15 mouse cellular contexts compared by ENCODE assay signal in genomic region chr12:82245219-82245618, GRCm38 (mm10).
DNase-seq lines count a peak whose midpoint lies in the region; ATAC-seq and TF ChIP-seq lines count a peak whose summit lies in the region.
"Had no signal": no experiment of that assay in that cellular context is flagged by ENCODE, and none has a peak within 500 bp of the region (broad histone marks: within the 10 kb centered on the region; RNA-seq: fewer than 3 reads in every experiment).

No protein-coding gene starts in this region.

- no peak for ATAC-seq in stomach, embryonic 16.5 days (ENCODE audit: insufficient read depth, low FRiP score)
- ATAC-seq in stomach, postnatal 0 days (ENCODE audit: low FRiP score, low TSS enrichment) = no peak
- ATAC-seq in activated CD4-positive, CD25-positive, alpha-beta regulatory T cell, adult 4 months = peak; percentile 93
- no peak for ATAC-seq in liver, embryonic 16.5 days (ENCODE audit: low read depth)
- ATAC-seq: midbrain, embryonic 16.5 days had no signal

- no peak overlapping the region for H3K4me2 ChIP-seq in stomach, embryonic 16.5 days (ENCODE audit: low read depth, low read length)
- H3K4me2 ChIP-seq in stomach, postnatal 0 days (replicated peaks; ENCODE audit: low read depth) = no peak overlapping the region
- H3K4me2 ChIP-seq in liver, embryonic 16.5 days (ENCODE audit: low read depth, low read length) = peak overlapping the region; percentile 9; the same call in 1 of the 2 replicates
- H3K4me2 ChIP-seq: embryonic facial prominence, embryonic 12.5 days; heart, embryonic 12.5 days; stomach, embryonic 15.5 days had no signal

- peak overlapping the region; percentile 39; the same call in 1 of the 2 replicates for H3K9ac ChIP-seq in stomach, embryonic 16.5 days (ENCODE audit: low read length)
- H3K9ac ChIP-seq in stomach, postnatal 0 days (ENCODE audit: low read length) = no peak overlapping the region
- no peak overlapping the region for H3K9ac ChIP-seq in liver, embryonic 16.5 days (ENCODE audit: low read depth, low read length)
- H3K9ac ChIP-seq: embryonic facial prominence, embryonic 12.5 days; heart, embryonic 12.5 days; stomach, embryonic 15.5 days had no signal

- H3K4me1 ChIP-seq in stomach, embryonic 16.5 days (ENCODE audit: control insufficient read depth, insufficient read depth, low read length) = peaks cover 20% of the 10 kb centered on the region
- no peaks in the 10 kb centered on the region for H3K4me1 ChIP-seq in stomach, postnatal 0 days (replicated peaks; ENCODE audit: control insufficient read depth, insufficient read depth)
- H3K4me1 ChIP-seq in liver, embryonic 16.5 days (ENCODE audit: control insufficient read depth, low read depth, low read length) = peaks cover 8% of the 10 kb centered on the region; the same call in 1 of the 2 replicates
- H3K4me1 ChIP-seq: embryonic facial prominence, embryonic 12.5 days; stomach, embryonic 15.5 days had no signal

- no peak for TF ChIP-seq CTCF in stomach, postnatal 0 days (IDR thresholded peaks at IDR 0.05; ENCODE audit: low read depth)

- H3K36me3 ChIP-seq in stomach, embryonic 16.5 days (ENCODE audit: control insufficient read depth, insufficient read depth, low read length) = no peaks in the 10 kb centered on the region
- H3K36me3 ChIP-seq in stomach, postnatal 0 days (ENCODE audit: control insufficient read depth, insufficient read depth, low read length) = no peaks in the 10 kb centered on the region
- H3K36me3 ChIP-seq in liver, embryonic 16.5 days (ENCODE audit: control insufficient read depth, insufficient read depth) = no peaks in the 10 kb centered on the region
- H3K36me3 ChIP-seq: embryonic facial prominence, embryonic 12.5 days; stomach, embryonic 15.5 days had no signal

- H3K27ac ChIP-seq in stomach, embryonic 16.5 days (ENCODE audit: low read length) = peak overlapping the region; percentile 79
- H3K27ac ChIP-seq in stomach, postnatal 0 days (replicated peaks) = no peak overlapping the region
- H3K27ac ChIP-seq in liver, embryonic 16.5 days (ENCODE audit: low read length) = no peak overlapping the region
- H3K27ac ChIP-seq: embryonic facial prominence, embryonic 12.5 days had no signal

- no peak for TF ChIP-seq EP300 in stomach, postnatal 0 days (optimal IDR thresholded peaks at IDR 0.05)

- H3K9me3 ChIP-seq in stomach, embryonic 16.5 days (replicated peaks; ENCODE audit: control insufficient read depth, low read length) = 0 out of 2 replicates have a peak, but pooled peaks cover 3% of the 10 kb centered on the region
- H3K9me3 ChIP-seq in stomach, postnatal 0 days (ENCODE audit: control insufficient read depth, low read length) = no peaks in the 10 kb centered on the region
- H3K9me3 ChIP-seq in liver, embryonic 16.5 days (replicated peaks; ENCODE audit: control insufficient read depth, low read length) = no peaks in the 10 kb centered on the region
- H3K9me3 ChIP-seq: embryonic facial prominence, embryonic 12.5 days; heart, embryonic 12.5 days; stomach, embryonic 15.5 days had no signal

- 72% methylated on average over 6 of the region's 6 CpGs for WGBS in stomach, embryonic 16.5 days
- 78% methylated on average over 6 of the region's 6 CpGs for WGBS in stomach, postnatal 0 days
- 14% methylated on average over 6 of the region's 6 CpGs for WGBS in liver, embryonic 16.5 days (ENCODE audit: insufficient replicate concordance)

- no peaks in the 10 kb centered on the region for H3K27me3 ChIP-seq in stomach, embryonic 16.5 days (ENCODE audit: control insufficient read depth, insufficient read depth, low read length)
- H3K27me3 ChIP-seq in stomach, postnatal 0 days (ENCODE audit: control insufficient read depth, insufficient read depth, low read length) = no peaks in the 10 kb centered on the region
- no peaks in the 10 kb centered on the region for H3K27me3 ChIP-seq in liver, embryonic 16.5 days (ENCODE audit: control insufficient read depth, insufficient read depth, low read depth, low read length)
- H3K27me3 ChIP-seq: embryonic facial prominence, embryonic 12.5 days; heart, embryonic 12.5 days; stomach, embryonic 15.5 days had no signal

- no peak overlapping the region for H3K4me3 ChIP-seq in stomach, embryonic 16.5 days (replicated peaks; ENCODE audit: low read length)
- no peak overlapping the region for H3K4me3 ChIP-seq in stomach, postnatal 0 days (ENCODE audit: low read depth, low read length)
- no peak overlapping the region for H3K4me3 ChIP-seq in liver, embryonic 16.5 days (ENCODE audit: low read depth, low read length)
- H3K4me3 ChIP-seq: embryonic facial prominence, embryonic 12.5 days; heart, embryonic 12.5 days; stomach, embryonic 15.5 days had no signal

- no peak for DNase-seq in stomach, postnatal 0 days (ENCODE audit: low spot score)
- no peak for DNase-seq in layer of hippocampus, postnatal 25 days (ENCODE audit: extremely low spot score in 1 of 2, low spot score in 1 of 2)
- no peak for DNase-seq in frontal cortex, postnatal 25 days (ENCODE audit: low spot score in 2 of 2)
- no peak for DNase-seq in cerebellum, adult 18-20 months
- DNase-seq: adrenal gland, postnatal 25 days; cerebellum, adult 8-10 months; kidney, adult 11 months; retina, postnatal 1 day had no signal
